Mouse (Mus musculus): ENCODE data around the gene 0610037L13Rik. TPM values are rescaled to one million over a fixed set of nuclear protein-coding genes. Genes with fewer than 3 reads are reported as not detected.
A peak's percentile ranks its signal among the peaks of the same experiment; 100 is the strongest.

The 0610037L13Rik gene
- polyA plus RNA-seq, 1 experiment from 2014 or later: 90.7 TPM

DNA sequence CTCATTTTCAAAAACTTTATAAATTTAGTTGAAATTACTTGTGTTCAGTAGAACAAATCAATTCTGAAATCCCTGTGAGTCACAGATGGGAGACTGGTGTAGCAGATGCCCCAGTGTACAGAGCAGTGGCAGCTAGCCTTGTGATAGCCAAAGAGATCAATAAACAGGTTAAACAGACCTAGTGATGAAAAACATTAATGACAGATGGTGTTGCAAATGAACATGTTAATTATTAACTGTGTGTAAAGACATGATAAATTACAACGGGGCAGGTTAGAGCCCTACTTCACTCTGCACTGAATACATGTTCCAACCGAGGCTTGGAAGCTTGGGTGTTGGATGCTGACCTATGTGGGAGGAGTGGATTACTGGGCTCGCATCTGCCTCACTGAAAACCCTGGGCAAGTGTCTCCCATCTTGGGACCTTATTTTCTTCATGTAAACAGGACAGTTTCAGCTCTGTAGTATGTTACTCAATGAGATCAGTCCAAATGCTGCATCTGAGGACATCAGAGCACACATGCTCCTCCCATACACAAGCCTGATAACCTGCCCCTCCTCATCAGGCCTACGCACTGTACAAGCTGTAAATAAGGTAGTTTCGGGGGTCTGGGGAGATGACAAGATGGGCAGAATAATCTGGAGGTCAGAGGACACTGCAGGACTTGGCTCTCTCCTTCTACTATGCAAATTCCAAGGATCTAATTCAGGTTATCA, 9.8 kb downstream of the 0610037L13Rik start:
- Histone ChIP-seq H3K27me3 (replicated peaks; ENCODE audit: control insufficient read depth, insufficient read depth, low read length) (no peaks in the 10 kb centered on the region), H3K27ac (ENCODE audit: low read depth, low read length) (peak overlapping the region; percentile 76), H3K4me3 (ENCODE audit: low read depth, low read length) (no peak overlapping the region), H3K9me3 (ENCODE audit: control insufficient read depth, low read length) (no peaks in the 10 kb centered on the region), H3K4me2 (peak overlapping the region; percentile 24; the same call in 1 of the 2 replicates), H3K9ac (ENCODE audit: low read depth, low read length) (no peak overlapping the region), H3K4me1 (replicated peaks; ENCODE audit: control insufficient read depth, insufficient read depth, low read length) (peaks cover 11% of the 10 kb centered on the region), H3K36me3 (ENCODE audit: control insufficient read depth, insufficient read depth, low read length) (peaks cover 13% of the 10 kb centered on the region)
- ATAC-seq (replicated peaks; ENCODE audit: low FRiP score) (peak; percentile 52; the same call in 1 of the 2 replicates), DNase-seq (ENCODE audit: low spot score) (no peak)
- 71% methylated on average over 5 of the region's 5 CpGs for WGBS

DNA sequence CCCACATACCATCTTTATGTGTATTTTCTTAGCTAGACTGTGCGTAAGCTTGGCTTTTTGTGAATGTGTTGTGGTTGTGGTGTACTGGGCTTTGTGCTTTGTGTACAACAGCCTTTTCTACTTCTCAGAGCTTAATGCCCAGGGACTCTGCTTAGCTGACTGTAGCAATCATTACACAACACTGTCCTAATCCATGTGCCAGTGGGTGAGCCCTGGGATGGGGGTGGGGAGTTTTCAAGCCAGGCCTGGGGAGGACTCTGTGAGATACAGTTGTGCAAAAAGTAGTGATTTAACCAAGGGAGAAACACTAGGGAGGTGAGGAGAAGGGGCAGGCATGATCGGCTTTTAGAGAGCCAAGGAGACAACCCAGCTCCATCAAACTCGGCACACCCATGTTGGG, 10.6 kb downstream of the 0610037L13Rik start:
- Histone ChIP-seq H3K36me3 (ENCODE audit: control insufficient read depth, insufficient read depth, low read length) (peaks cover 13% of the 10 kb centered on the region), H3K9ac (ENCODE audit: low read depth, low read length) (no peak overlapping the region), H3K4me3 (ENCODE audit: low read depth, low read length) (no peak overlapping the region), H3K4me2 (peak overlapping the region; percentile 24; the same call in 1 of the 2 replicates), H3K27ac (ENCODE audit: low read depth, low read length) (peak overlapping the region; percentile 76), H3K4me1 (replicated peaks; ENCODE audit: control insufficient read depth, insufficient read depth, low read length) (peaks cover 12% of the 10 kb centered on the region), H3K27me3 (replicated peaks; ENCODE audit: control insufficient read depth, insufficient read depth, low read length) (no peaks in the 10 kb centered on the region), H3K9me3 (ENCODE audit: control insufficient read depth, low read length) (no peaks in the 10 kb centered on the region)
- DNase-seq (ENCODE audit: low spot score) (no peak), ATAC-seq (replicated peaks; ENCODE audit: low FRiP score) (no peak)
- WGBS: 84% methylated on average over 3 of the region's 3 CpGs

DNA sequence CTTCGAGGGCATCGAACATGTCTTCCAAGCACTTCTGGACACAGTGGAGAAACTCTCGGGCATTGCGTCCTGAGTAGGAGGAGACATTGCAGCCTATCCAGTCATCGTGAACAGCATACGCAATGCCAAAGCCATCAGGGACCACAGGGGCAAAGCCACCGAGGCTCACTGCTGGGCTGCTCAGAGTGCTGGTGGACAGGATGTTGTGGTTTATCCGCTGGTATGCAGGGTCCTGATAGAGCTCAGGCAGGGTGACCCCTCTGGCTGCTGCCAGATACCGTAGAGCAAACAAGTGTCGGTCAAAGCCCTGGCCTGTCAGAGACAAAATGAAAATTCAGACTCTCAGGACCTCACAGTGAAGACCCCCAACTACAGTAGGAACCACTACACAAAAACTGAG, 14.6 kb downstream of the 0610037L13Rik start:
- DNase-seq (ENCODE audit: low spot score) (peak; percentile 36), ATAC-seq (replicated peaks; ENCODE audit: low FRiP score) (peak; percentile 77)
- H3K9me3 ChIP-seq (ENCODE audit: control insufficient read depth, low read length): no peaks in the 10 kb centered on the region
- peaks cover 16% of the 10 kb centered on the region; the same call in 1 of the 2 replicates for H3K36me3 ChIP-seq (ENCODE audit: control insufficient read depth, insufficient read depth, low read length)
- peak overlapping the region; percentile 9; the same call in 1 of the 2 replicates for H3K4me2 ChIP-seq
- H3K27ac ChIP-seq (ENCODE audit: low read depth, low read length): no peak overlapping the region
- H3K27me3 ChIP-seq (replicated peaks; ENCODE audit: control insufficient read depth, insufficient read depth, low read length): no peaks in the 10 kb centered on the region
- 46% methylated on average over 10 of the region's 10 CpGs for WGBS
- no peak overlapping the region for H3K9ac ChIP-seq (ENCODE audit: low read depth, low read length)
- peaks cover 12% of the 10 kb centered on the region for H3K4me1 ChIP-seq (replicated peaks; ENCODE audit: control insufficient read depth, insufficient read depth, low read length)
- H3K4me3 ChIP-seq (ENCODE audit: low read depth, low read length): no peak overlapping the region

DNA sequence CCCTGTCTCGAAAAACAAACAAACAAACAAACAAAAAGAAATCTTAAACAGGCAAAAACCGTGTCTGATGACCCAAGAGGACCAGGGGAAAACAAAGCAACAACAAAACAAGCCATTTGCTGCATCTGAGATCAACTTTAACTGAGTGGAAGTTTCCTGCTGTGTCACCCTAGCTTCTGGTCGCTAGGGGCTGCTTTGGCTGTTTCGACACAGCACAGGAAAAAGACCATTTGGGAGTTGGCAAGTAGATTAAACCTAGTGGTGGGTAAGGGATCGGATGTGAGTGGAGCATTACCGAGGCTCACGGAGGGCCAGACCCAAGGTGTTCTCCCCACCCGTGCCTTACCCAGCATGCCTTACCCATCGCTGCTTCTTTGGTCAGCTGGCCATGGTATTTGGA, 16.9 kb downstream of the 0610037L13Rik start:
- H3K27me3 ChIP-seq (replicated peaks; ENCODE audit: control insufficient read depth, insufficient read depth, low read length): no peaks in the 10 kb centered on the region
- ATAC-seq (replicated peaks; ENCODE audit: low FRiP score): no peak
- no peak for DNase-seq (ENCODE audit: low spot score)
- no peak overlapping the region for H3K9ac ChIP-seq (ENCODE audit: low read depth, low read length)
- no peak overlapping the region for H3K4me3 ChIP-seq (ENCODE audit: low read depth, low read length)
- WGBS: 74% methylated on average over 9 of the region's 9 CpGs
- no peak overlapping the region for H3K27ac ChIP-seq (ENCODE audit: low read depth, low read length)
- H3K36me3 ChIP-seq (ENCODE audit: control insufficient read depth, insufficient read depth, low read length): peaks cover 18% of the 10 kb centered on the region; the same call in 1 of the 2 replicates
- H3K4me2 ChIP-seq: no peak overlapping the region
- H3K4me1 ChIP-seq (replicated peaks; ENCODE audit: control insufficient read depth, insufficient read depth, low read length): peaks cover 7% of the 10 kb centered on the region
- H3K9me3 ChIP-seq (ENCODE audit: control insufficient read depth, low read length): no peaks in the 10 kb centered on the region

DNA sequence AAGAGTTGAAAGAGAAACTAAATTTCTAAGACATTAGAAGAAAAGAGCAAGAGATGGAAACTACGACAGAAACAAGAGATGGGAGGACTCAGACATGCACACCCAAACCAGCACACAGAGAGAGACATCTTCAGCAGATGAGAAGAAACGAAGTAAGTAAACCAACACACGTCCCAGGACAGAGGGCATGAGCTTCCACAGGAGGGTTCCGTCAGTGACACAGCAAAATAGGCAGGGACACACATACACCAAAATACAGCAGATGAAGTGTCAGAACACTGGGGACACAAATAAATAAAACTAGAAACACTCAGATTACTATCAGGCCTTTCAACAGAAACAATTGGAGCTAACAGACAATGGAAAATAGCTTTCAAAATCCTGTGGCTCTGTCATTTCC, 20.4 kb downstream of the 0610037L13Rik start:
- Histone ChIP-seq H3K27ac (ENCODE audit: low read depth, low read length) (no peak overlapping the region), H3K27me3 (replicated peaks; ENCODE audit: control insufficient read depth, insufficient read depth, low read length) (no peaks in the 10 kb centered on the region), H3K4me1 (replicated peaks; ENCODE audit: control insufficient read depth, insufficient read depth, low read length) (no peaks in the 10 kb centered on the region), H3K9ac (ENCODE audit: low read depth, low read length) (no peak overlapping the region), H3K36me3 (ENCODE audit: control insufficient read depth, insufficient read depth, low read length) (peaks cover 24% of the 10 kb centered on the region; the same call in 1 of the 2 replicates), H3K9me3 (ENCODE audit: control insufficient read depth, low read length) (no peaks in the 10 kb centered on the region), H3K4me3 (ENCODE audit: low read depth, low read length) (no peak overlapping the region), H3K4me2 (no peak overlapping the region)
- DNase-seq (ENCODE audit: low spot score) (no peak), ATAC-seq (replicated peaks; ENCODE audit: low FRiP score) (no peak)
- 92% methylated on average over 4 of the region's 4 CpGs for WGBS

DNA sequence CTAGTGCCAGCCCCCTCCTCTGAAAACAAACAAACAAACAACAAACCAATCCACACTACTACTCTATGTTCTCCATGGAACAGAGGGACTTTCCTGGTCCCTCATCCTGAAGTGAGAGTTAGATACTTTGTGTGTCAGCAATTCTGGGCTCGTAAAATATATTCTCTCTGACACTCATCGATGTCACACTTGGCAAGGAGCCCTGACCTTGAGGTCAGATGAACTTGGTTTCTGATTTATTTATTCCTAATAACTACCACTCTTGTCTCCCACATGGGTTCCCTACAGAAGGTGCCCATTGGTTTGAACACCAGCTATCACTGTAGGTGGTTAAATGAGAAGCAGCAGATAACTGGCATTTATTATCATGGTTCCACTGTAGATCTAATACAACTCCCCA, 30.7 kb downstream of the 0610037L13Rik start:
- Histone ChIP-seq H3K27ac (ENCODE audit: low read depth, low read length) (no peak overlapping the region), H3K4me1 (replicated peaks; ENCODE audit: control insufficient read depth, insufficient read depth, low read length) (peaks cover 25% of the 10 kb centered on the region), H3K9ac (ENCODE audit: low read depth, low read length) (no peak overlapping the region), H3K27me3 (replicated peaks; ENCODE audit: control insufficient read depth, insufficient read depth, low read length) (no peaks in the 10 kb centered on the region), H3K36me3 (ENCODE audit: control insufficient read depth, insufficient read depth, low read length) (no peaks in the 10 kb centered on the region), H3K4me3 (ENCODE audit: low read depth, low read length) (no peak overlapping the region), H3K4me2 (no peak overlapping the region; the same call in 1 of the 2 replicates), H3K9me3 (ENCODE audit: control insufficient read depth, low read length) (no peaks in the 10 kb centered on the region)
- ATAC-seq (replicated peaks; ENCODE audit: low FRiP score) (no peak), DNase-seq (ENCODE audit: low spot score) (no peak)
- WGBS: 86% methylated on average over 2 of the region's 2 CpGs

DNA sequence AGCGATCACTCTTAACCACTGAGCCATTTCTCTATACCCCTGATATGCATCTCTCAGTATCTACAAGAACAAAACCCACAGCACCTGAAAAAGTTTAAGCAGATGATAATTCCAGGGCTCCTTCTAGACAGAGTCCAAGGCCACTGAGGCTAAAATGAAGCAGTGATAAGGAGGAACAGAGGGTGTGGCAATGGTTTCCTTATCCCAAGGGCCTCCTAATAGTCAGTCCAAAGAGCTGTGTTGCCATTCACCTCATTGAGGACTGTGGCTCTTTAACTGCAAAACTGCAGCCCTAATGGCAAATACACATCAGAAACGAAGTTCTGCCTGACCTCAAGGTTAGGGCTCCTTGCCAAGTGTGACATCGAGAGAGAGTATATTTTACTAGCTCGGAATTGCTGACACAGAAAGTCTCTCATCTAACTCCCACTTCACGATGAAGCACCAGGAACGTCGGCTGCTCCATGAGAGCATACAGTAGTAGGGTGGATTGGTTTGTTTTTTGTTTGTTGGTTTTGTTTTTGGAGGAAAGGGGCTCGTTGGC, 31.6 kb downstream of the 0610037L13Rik start:
- H3K27ac ChIP-seq (ENCODE audit: low read depth, low read length): no peak overlapping the region
- H3K4me1 ChIP-seq (replicated peaks; ENCODE audit: control insufficient read depth, insufficient read depth, low read length): peaks cover 25% of the 10 kb centered on the region
- no peak overlapping the region for H3K4me3 ChIP-seq (ENCODE audit: low read depth, low read length)
- ATAC-seq (replicated peaks; ENCODE audit: low FRiP score) (no peak), DNase-seq (ENCODE audit: low spot score) (no peak)
- no peaks in the 10 kb centered on the region for H3K27me3 ChIP-seq (replicated peaks; ENCODE audit: control insufficient read depth, insufficient read depth, low read length)
- H3K36me3 ChIP-seq (ENCODE audit: control insufficient read depth, insufficient read depth, low read length): no peaks in the 10 kb centered on the region
- no peaks in the 10 kb centered on the region for H3K9me3 ChIP-seq (ENCODE audit: control insufficient read depth, low read length)
- H3K4me2 ChIP-seq: peak overlapping the region; percentile 73
- H3K9ac ChIP-seq (ENCODE audit: low read depth, low read length): no peak overlapping the region
- 73% methylated on average over 8 of the region's 8 CpGs for WGBS

DNA sequence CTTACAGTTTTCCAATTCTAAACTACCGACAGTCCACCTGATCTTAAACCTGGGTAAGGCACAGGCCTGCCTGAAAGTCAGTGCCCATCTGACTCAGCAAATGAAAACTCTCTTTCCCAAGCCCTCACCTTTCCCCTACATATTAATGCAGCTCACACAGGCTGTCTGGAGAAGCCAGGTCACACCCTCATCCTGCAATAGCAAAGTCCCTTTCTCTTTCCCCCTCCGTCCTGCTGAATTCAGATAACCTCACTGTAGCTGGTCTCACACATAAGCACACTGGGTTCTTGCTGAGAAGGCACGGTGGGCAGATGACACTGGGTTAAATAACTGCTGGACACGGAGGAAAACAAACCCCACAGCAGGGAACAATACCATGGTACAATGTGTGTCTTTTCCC, 32.3 kb downstream of the 0610037L13Rik start:
- Histone ChIP-seq H3K4me2 (peak overlapping the region; percentile 73), H3K36me3 (ENCODE audit: control insufficient read depth, insufficient read depth, low read length) (no peaks in the 10 kb centered on the region), H3K27ac (ENCODE audit: low read depth, low read length) (peak overlapping the region; percentile 21; the same call in 1 of the 2 replicates), H3K4me1 (replicated peaks; ENCODE audit: control insufficient read depth, insufficient read depth, low read length) (peaks cover 25% of the 10 kb centered on the region), H3K9me3 (ENCODE audit: control insufficient read depth, low read length) (no peaks in the 10 kb centered on the region), H3K9ac (ENCODE audit: low read depth, low read length) (peak overlapping the region; percentile 35; the same call in 1 of the 2 replicates), H3K27me3 (replicated peaks; ENCODE audit: control insufficient read depth, insufficient read depth, low read length) (no peaks in the 10 kb centered on the region), H3K4me3 (ENCODE audit: low read depth, low read length) (peak overlapping the region; percentile 77)
- ATAC-seq (replicated peaks; ENCODE audit: low FRiP score) (peak; percentile 54), DNase-seq (ENCODE audit: low spot score) (no peak)
- 40% methylated on average over 4 of the region's 4 CpGs for WGBS
